Mouse (Mus musculus) intestine, embryonic 15.5 days (tissue): Measurements from ENCODE around the gene Zfhx3. TPM values are rescaled to one million over a fixed set of nuclear protein-coding genes. Genes with fewer than 3 reads are reported as not detected.

Experiments
- ATAC-seq: fragments of 200-750 bp; cut with Nextera tagmentation; 2 replicates; pipeline ENCODE4 v1.8.0; 2017; ENCODE audit warnings: moderate TSS enrichment, moderate library complexity
- H3K27ac ChIP-seq: fragments of 300-500 bp; sonication (generic); 2 replicates; pipeline ENCODE4 v1.5.1; 2015; ENCODE audit warnings: mild to moderate bottlenecking, inconsistent platforms
- H3K27me3 ChIP-seq: fragments of 300-500 bp; sonication (generic); replicated peaks from 2 replicates; pipeline ENCODE4 v1.6.1; 2015; ENCODE audit warnings: inconsistent platforms
- H3K36me3 ChIP-seq: fragments of 300-500 bp; sonication (generic); 2 replicates; pipeline ENCODE4 v1.6.1; 2015; ENCODE audit warnings: inconsistent platforms
- H3K4me1 ChIP-seq: fragments of 300-500 bp; sonication (generic); replicated peaks from 2 replicates; pipeline ENCODE4 v1.6.1; 2015; ENCODE audit warnings: inconsistent platforms
- H3K4me2 ChIP-seq: fragments of 300-500 bp; sonication (generic); replicated peaks from 2 replicates; pipeline ENCODE4 v1.6.1; 2015; ENCODE audit warnings: mild to moderate bottlenecking, inconsistent platforms
- H3K4me3 ChIP-seq: fragments of 300-500 bp; sonication (generic); replicated peaks from 2 replicates; pipeline ENCODE4 v1.5.1; 2015; ENCODE audit warnings: inconsistent platforms
- H3K9ac ChIP-seq: fragments of 300-500 bp; sonication (generic); 2 replicates; pipeline ENCODE4 v1.6.1; 2015; ENCODE audit warnings: inconsistent platforms
- H3K9me3 ChIP-seq: fragments of 300-500 bp; sonication (generic); 2 replicates; pipeline ENCODE4 v1.6.1; 2016; ENCODE audit warnings: inconsistent platforms
- WGBS: fragments of 180-500 bp; shearing (Covaris S2); methylation state at CpG from one replicate; pipeline ENCODE4 v1.1.7; 2015; 5-methylcytosine and 5-hydroxymethylcytosine counted together
- polyA plus RNA-seq: library from polyadenylated mRNA; unstranded; fragments of >200 nt; fragmentation: Nextera tagmentation; extraction: Ambion mirVana; gene quantifications from 2 replicates; pipeline ENCODE4 v1.2.1, GENCODE M21; 2015

Gene Zfhx3
- polyA plus RNA-seq, 1 experiment from 2014 or later = 11.5 TPM

GRCm38 (mm10) chr8:108908540-108908939 lies 966.1 kb downstream of the Zfhx3 start:
- Histone ChIP-seq H3K9me3 (no peaks in the 10 kb centered on the region), H3K36me3 (no peaks in the 10 kb centered on the region), H3K27me3 (no peaks in the 10 kb centered on the region), H3K27ac (no peak overlapping the region), H3K4me3 (no peak overlapping the region), H3K4me2 (no peak overlapping the region), H3K9ac (no peak overlapping the region), H3K4me1 (peaks cover 38% of the 10 kb centered on the region)
- no peak for ATAC-seq
- WGBS = 84% methylated on average over 16 of the region's 16 CpGs

GRCm38 (mm10) chr8:108909035-108909434 lies 966.6 kb downstream of the Zfhx3 start:
- Histone ChIP-seq H3K27me3 (no peaks in the 10 kb centered on the region), H3K4me2 (no peak overlapping the region), H3K27ac (no peak overlapping the region), H3K36me3 (no peaks in the 10 kb centered on the region), H3K9ac (no peak overlapping the region), H3K4me3 (no peak overlapping the region), H3K9me3 (no peaks in the 10 kb centered on the region), H3K4me1 (peaks cover 33% of the 10 kb centered on the region)
- 75% methylated on average over 9 of the region's 9 CpGs for WGBS
- ATAC-seq = no peak

GRCm38 (mm10) chr8:108909455-108909854 lies 967.0 kb downstream of the Zfhx3 start:
- no peak overlapping the region for H3K4me2 ChIP-seq
- H3K36me3 ChIP-seq = no peaks in the 10 kb centered on the region
- no peak overlapping the region for H3K9ac ChIP-seq
- ATAC-seq = no peak
- H3K27ac ChIP-seq = no peak overlapping the region
- no peaks in the 10 kb centered on the region for H3K27me3 ChIP-seq
- peaks cover 31% of the 10 kb centered on the region for H3K4me1 ChIP-seq
- no peak overlapping the region for H3K4me3 ChIP-seq
- H3K9me3 ChIP-seq = no peaks in the 10 kb centered on the region
- 72% methylated on average over 2 of the region's 2 CpGs for WGBS

GRCm38 (mm10) chr8:108910843-108911242 lies 968.4 kb downstream of the Zfhx3 start:
- H3K9me3 ChIP-seq = no peaks in the 10 kb centered on the region
- H3K27ac ChIP-seq = peak overlapping the region; percentile 67
- no peaks in the 10 kb centered on the region for H3K36me3 ChIP-seq
- no peak overlapping the region for H3K4me3 ChIP-seq
- no peaks in the 10 kb centered on the region for H3K27me3 ChIP-seq
- no peak for ATAC-seq
- peaks cover 25% of the 10 kb centered on the region for H3K4me1 ChIP-seq
- no peak overlapping the region for H3K4me2 ChIP-seq
- no peak overlapping the region for H3K9ac ChIP-seq
- WGBS = 71% methylated on average over 12 of the region's 12 CpGs

- 0 out of 2 replicates have a peak, but pooled peaks have one; percentile 46 for ATAC-seq
- H3K4me3 ChIP-seq = no peak overlapping the region
- H3K27me3 ChIP-seq = no peaks in the 10 kb centered on the region
- H3K27ac ChIP-seq = no peak overlapping the region
- no peak overlapping the region for H3K9ac ChIP-seq
- peaks cover 22% of the 10 kb centered on the region for H3K4me1 ChIP-seq
- 0 out of 2 replicates have a peak, but pooled peaks cover 1% of the 10 kb centered on the region for H3K36me3 ChIP-seq
- H3K4me2 ChIP-seq = no peak overlapping the region
- no peaks in the 10 kb centered on the region for H3K9me3 ChIP-seq
- 8% methylated on average over 6 of the region's 6 CpGs for WGBS
These were observed 969.1 kb downstream of the Zfhx3 start for GRCm38 (mm10) chr8:108911511-108911910.

GRCm38 (mm10) chr8:108912998-108913397 lies 970.6 kb downstream of the Zfhx3 start:
- WGBS = 89% methylated on average over 7 of the region's 7 CpGs
- H3K36me3 ChIP-seq = 0 out of 2 replicates have a peak, but pooled peaks cover 5% of the 10 kb centered on the region
- ATAC-seq = no peak

GRCm38 (mm10) chr8:108915425-108915824 lies 973.0 kb downstream of the Zfhx3 start:
- no peaks in the 10 kb centered on the region for H3K9me3 ChIP-seq
- WGBS = 14% methylated on average over 6 of the region's 6 CpGs
- no peak overlapping the region for H3K4me2 ChIP-seq
- no peaks in the 10 kb centered on the region for H3K27me3 ChIP-seq
- no peak overlapping the region for H3K4me3 ChIP-seq
- peak overlapping the region; percentile 81 for H3K27ac ChIP-seq
- H3K9ac ChIP-seq = no peak overlapping the region
- ATAC-seq = peak; percentile 80
- H3K36me3 ChIP-seq = 0 out of 2 replicates have a peak, but pooled peaks cover 5% of the 10 kb centered on the region
- peaks cover 21% of the 10 kb centered on the region for H3K4me1 ChIP-seq

More at GRCm38 (mm10) chr8:108912998-108913397, 970.6 kb downstream of the Zfhx3 start:
- Histone ChIP-seq H3K27me3 (no peaks in the 10 kb centered on the region), H3K4me1 (peaks cover 22% of the 10 kb centered on the region), H3K4me3 (no peak overlapping the region), H3K4me2 (no peak overlapping the region), H3K9me3 (no peaks in the 10 kb centered on the region), H3K27ac (no peak overlapping the region), H3K9ac (no peak overlapping the region)

GRCm38 (mm10) chr8:108915876-108916275 lies 973.4 kb downstream of the Zfhx3 start:
- Histone ChIP-seq H3K4me1 (peaks cover 19% of the 10 kb centered on the region), H3K4me3 (no peak overlapping the region), H3K9ac (no peak overlapping the region), H3K27ac (peak overlapping the region; percentile 81), H3K4me2 (peak overlapping the region; percentile 39), H3K36me3 (0 out of 2 replicates have a peak, but pooled peaks cover 5% of the 10 kb centered on the region), H3K9me3 (no peaks in the 10 kb centered on the region), H3K27me3 (no peaks in the 10 kb centered on the region)
- peak; percentile 60 for ATAC-seq
- WGBS = 25% methylated on average over 6 of the region's 6 CpGs

GRCm38 (mm10) chr8:108920151-108920550 lies 977.7 kb downstream of the Zfhx3 start:
- no peak overlapping the region for H3K4me3 ChIP-seq

GRCm38 (mm10) chr8:108923161-108923560 lies 980.7 kb downstream of the Zfhx3 start:
- no peaks in the 10 kb centered on the region for H3K27me3 ChIP-seq
- no peaks in the 10 kb centered on the region for H3K9me3 ChIP-seq
- ATAC-seq = no peak
- no peaks in the 10 kb centered on the region for H3K36me3 ChIP-seq
- WGBS = 94% methylated on average over 6 of the region's 6 CpGs
- no peak overlapping the region for H3K4me2 ChIP-seq
- H3K9ac ChIP-seq = no peak overlapping the region
- H3K27ac ChIP-seq = no peak overlapping the region
- H3K4me1 ChIP-seq = 0 out of 2 replicates have a peak, but pooled peaks cover 3% of the 10 kb centered on the region
- H3K4me3 ChIP-seq = no peak overlapping the region

More at GRCm38 (mm10) chr8:108920151-108920550, 977.7 kb downstream of the Zfhx3 start:
- WGBS = 92% methylated on average over 7 of the region's 7 CpGs
- Histone ChIP-seq H3K9ac (no peak overlapping the region), H3K27ac (no peak overlapping the region), H3K9me3 (no peaks in the 10 kb centered on the region), H3K4me1 (peaks cover 11% of the 10 kb centered on the region), H3K4me2 (no peak overlapping the region), H3K27me3 (no peaks in the 10 kb centered on the region), H3K36me3 (0 out of 2 replicates have a peak, but pooled peaks cover 5% of the 10 kb centered on the region)
- no peak for ATAC-seq

- WGBS = 88% methylated on average over 9 of the region's 9 CpGs
- Histone ChIP-seq H3K27ac (no peak overlapping the region), H3K9me3 (no peaks in the 10 kb centered on the region), H3K4me3 (no peak overlapping the region), H3K27me3 (no peaks in the 10 kb centered on the region), H3K4me1 (0 out of 2 replicates have a peak, but pooled peaks cover 3% of the 10 kb centered on the region), H3K9ac (no peak overlapping the region), H3K36me3 (no peaks in the 10 kb centered on the region), H3K4me2 (no peak overlapping the region)
- ATAC-seq = no peak
These were observed 982.1 kb downstream of the Zfhx3 start for GRCm38 (mm10) chr8:108924526-108924925.

GRCm38 (mm10) chr8:108926106-108926505 lies 983.7 kb downstream of the Zfhx3 start:
- H3K27me3 ChIP-seq = no peaks in the 10 kb centered on the region
- H3K9me3 ChIP-seq = no peaks in the 10 kb centered on the region
- H3K9ac ChIP-seq = no peak overlapping the region
- no peaks in the 10 kb centered on the region for H3K36me3 ChIP-seq
- no peak overlapping the region for H3K27ac ChIP-seq
- H3K4me2 ChIP-seq = no peak overlapping the region
- no peak overlapping the region for H3K4me3 ChIP-seq
- ATAC-seq = no peak
- 79% methylated on average over 11 of the region's 11 CpGs for WGBS
- peaks cover 7% of the 10 kb centered on the region; the same call in 1 of the 2 replicates for H3K4me1 ChIP-seq

GRCm38 (mm10) chr8:108930635-108931034 lies 988.2 kb downstream of the Zfhx3 start:
- Histone ChIP-seq H3K4me1 (peaks cover 7% of the 10 kb centered on the region; the same call in 1 of the 2 replicates), H3K4me3 (no peak overlapping the region), H3K27me3 (no peaks in the 10 kb centered on the region), H3K36me3 (peaks cover 9% of the 10 kb centered on the region; the same call in 1 of the 2 replicates), H3K9me3 (no peaks in the 10 kb centered on the region), H3K27ac (no peak overlapping the region), H3K9ac (no peak overlapping the region), H3K4me2 (no peak overlapping the region)
- peak; percentile 42 for ATAC-seq
- 61% methylated on average over 5 of the region's 5 CpGs for WGBS
